Mouse (Mus musculus): Measurements from ENCODE around the gene Gm49366. TPM values are rescaled to one million over a fixed set of nuclear protein-coding genes. Genes with fewer than 3 reads are reported as not detected.
"Not testable (repeated sequence)": the region's sequence is repeated elsewhere in the genome, so short reads cannot be mapped to it uniquely, and the experiment has no call there.

The Gm49366 gene
- polyA plus RNA-seq, 1 experiment from 2014 or later, result not detected

DNA sequence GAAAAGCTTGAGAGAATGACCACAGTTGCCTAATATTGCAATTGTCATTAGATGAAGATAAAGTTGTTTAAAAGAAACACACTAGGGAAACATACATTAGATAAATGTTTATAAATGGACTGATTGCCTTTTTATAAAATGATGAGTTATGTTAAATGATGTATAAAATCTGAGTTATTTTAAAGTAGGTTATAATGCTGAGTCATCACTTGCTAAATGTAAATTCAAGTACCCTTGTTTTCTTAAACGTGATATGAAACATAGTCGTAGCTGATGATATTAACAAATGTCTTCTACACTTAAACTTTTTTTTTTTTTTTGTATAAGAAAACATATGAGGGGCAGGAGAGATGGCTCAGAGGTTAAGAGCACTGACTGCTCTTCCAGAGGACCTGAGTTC, 25.1 kb downstream of the Gm49366 start:
- Histone ChIP-seq H3K9ac (replicated peaks; ENCODE audit: low read depth, low read length) (no peak overlapping the region), H3K36me3 (ENCODE audit: control insufficient read depth, insufficient read depth) (no peaks in the 10 kb centered on the region), H3K27me3 (replicated peaks; ENCODE audit: control insufficient read depth, insufficient read depth, low read length) (peaks cover 6% of the 10 kb centered on the region), H3K4me3 (replicated peaks; ENCODE audit: low read length) (no peak overlapping the region), H3K27ac (ENCODE audit: low read length) (no peak overlapping the region), H3K4me1 (replicated peaks; ENCODE audit: control insufficient read depth, insufficient read depth, low read length) (no peaks in the 10 kb centered on the region), H3K9me3 (ENCODE audit: control insufficient read depth, low read length) (no peaks in the 10 kb centered on the region), H3K4me2 (ENCODE audit: low read length) (no peak overlapping the region)
- no peak for ATAC-seq
- WGBS, result 89% methylated on average over 2 of the region's 2 CpGs

DNA sequence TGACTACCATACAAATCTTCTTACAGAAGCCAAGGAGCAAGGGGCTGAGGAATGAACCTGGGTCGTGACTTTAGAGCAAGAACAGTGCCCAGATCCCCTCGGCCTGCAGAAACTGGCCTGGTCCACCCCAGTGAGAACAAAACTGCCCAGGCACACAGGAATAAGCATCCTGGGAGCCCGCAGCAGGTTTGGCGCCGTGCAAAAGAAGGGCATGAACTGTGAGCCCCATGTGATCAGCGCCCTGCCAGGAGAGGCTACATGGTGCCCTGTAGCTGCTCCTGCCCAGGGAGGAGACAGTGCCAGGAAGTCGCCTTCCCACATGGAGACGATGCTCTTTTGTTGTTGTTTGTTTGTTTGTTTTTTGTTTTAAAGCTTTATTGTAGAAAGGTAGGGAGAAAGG, 25.9 kb downstream of the Gm49366 start:
- Histone ChIP-seq H3K36me3 (ENCODE audit: control insufficient read depth, insufficient read depth) (no peaks in the 10 kb centered on the region), H3K9ac (replicated peaks; ENCODE audit: low read depth, low read length) (no peak overlapping the region), H3K27ac (ENCODE audit: low read length) (no peak overlapping the region), H3K9me3 (ENCODE audit: control insufficient read depth, low read length) (no peaks in the 10 kb centered on the region), H3K4me3 (replicated peaks; ENCODE audit: low read length) (no peak overlapping the region), H3K27me3 (replicated peaks; ENCODE audit: control insufficient read depth, insufficient read depth, low read length) (peaks cover 11% of the 10 kb centered on the region), H3K4me2 (ENCODE audit: low read length) (no peak overlapping the region), H3K4me1 (replicated peaks; ENCODE audit: control insufficient read depth, insufficient read depth, low read length) (no peaks in the 10 kb centered on the region)
- 74% methylated on average over 8 of the region's 8 CpGs for WGBS
- ATAC-seq, result no peak

DNA sequence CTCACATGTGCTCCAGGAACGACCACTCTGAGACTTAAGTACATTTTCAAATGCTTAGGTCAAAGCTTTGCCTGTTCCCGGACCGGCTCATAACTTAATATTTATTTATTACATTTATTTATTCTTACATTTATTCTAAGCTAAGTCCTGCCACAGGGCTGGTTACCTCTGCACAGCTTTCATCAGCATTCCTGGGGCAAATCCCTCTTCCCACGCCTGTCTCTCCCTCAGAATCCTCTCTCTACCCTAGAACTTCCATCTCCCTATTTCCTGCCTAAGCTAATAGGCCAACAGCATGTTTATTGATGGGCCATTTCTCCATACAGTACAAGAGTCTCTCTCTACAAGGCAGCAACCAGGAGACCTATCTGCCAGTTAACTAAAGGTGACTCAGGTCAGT, 29.0 kb downstream of the Gm49366 start:
- H3K27ac ChIP-seq (ENCODE audit: low read length), result no peak overlapping the region
- no peak overlapping the region for H3K9ac ChIP-seq (replicated peaks; ENCODE audit: low read depth, low read length)
- no peaks in the 10 kb centered on the region for H3K36me3 ChIP-seq (ENCODE audit: control insufficient read depth, insufficient read depth)
- ATAC-seq, result no peak
- no peaks in the 10 kb centered on the region for H3K9me3 ChIP-seq (ENCODE audit: control insufficient read depth, low read length)
- H3K27me3 ChIP-seq (replicated peaks; ENCODE audit: control insufficient read depth, insufficient read depth, low read length), result peaks cover 11% of the 10 kb centered on the region
- H3K4me2 ChIP-seq (ENCODE audit: low read length), result no peak overlapping the region
- WGBS, result 86% methylated on average over 4 of the region's 4 CpGs
- H3K4me3 ChIP-seq (replicated peaks; ENCODE audit: low read length), result no peak overlapping the region
- H3K4me1 ChIP-seq (replicated peaks; ENCODE audit: control insufficient read depth, insufficient read depth, low read length), result no peaks in the 10 kb centered on the region

DNA sequence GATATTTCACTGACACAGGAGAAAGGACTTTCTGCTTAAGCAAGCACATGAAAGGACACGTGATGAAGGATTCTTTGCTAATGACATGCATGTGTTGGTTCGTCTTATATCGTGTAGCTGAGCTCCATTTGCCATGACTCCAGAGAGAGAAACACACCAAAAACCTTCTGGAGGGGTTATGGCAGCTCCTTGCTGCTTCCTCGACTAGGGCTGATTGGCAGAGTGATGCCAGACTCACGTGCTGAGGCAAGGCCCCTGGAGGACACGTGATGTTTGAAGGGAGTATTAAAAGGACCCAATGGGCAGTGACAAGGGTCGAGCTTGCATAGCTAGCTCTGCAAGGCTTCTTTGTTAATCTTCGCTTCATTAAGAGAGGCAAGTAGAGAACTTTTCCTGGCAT, 29.6 kb downstream of the Gm49366 start:
- no peak overlapping the region for H3K4me2 ChIP-seq (ENCODE audit: low read length)
- no peaks in the 10 kb centered on the region for H3K36me3 ChIP-seq (ENCODE audit: control insufficient read depth, insufficient read depth)
- no peaks in the 10 kb centered on the region for H3K4me1 ChIP-seq (replicated peaks; ENCODE audit: control insufficient read depth, insufficient read depth, low read length)
- H3K27me3 ChIP-seq (replicated peaks; ENCODE audit: control insufficient read depth, insufficient read depth, low read length), result peaks cover 11% of the 10 kb centered on the region
- ATAC-seq, result no peak
- no peaks in the 10 kb centered on the region for H3K9me3 ChIP-seq (ENCODE audit: control insufficient read depth, low read length)
- 50% methylated on average over 8 of the region's 8 CpGs for WGBS
- no peak overlapping the region for H3K27ac ChIP-seq (ENCODE audit: low read length)
- no peak overlapping the region for H3K9ac ChIP-seq (replicated peaks; ENCODE audit: low read depth, low read length)
- H3K4me3 ChIP-seq (replicated peaks; ENCODE audit: low read length), result no peak overlapping the region

DNA sequence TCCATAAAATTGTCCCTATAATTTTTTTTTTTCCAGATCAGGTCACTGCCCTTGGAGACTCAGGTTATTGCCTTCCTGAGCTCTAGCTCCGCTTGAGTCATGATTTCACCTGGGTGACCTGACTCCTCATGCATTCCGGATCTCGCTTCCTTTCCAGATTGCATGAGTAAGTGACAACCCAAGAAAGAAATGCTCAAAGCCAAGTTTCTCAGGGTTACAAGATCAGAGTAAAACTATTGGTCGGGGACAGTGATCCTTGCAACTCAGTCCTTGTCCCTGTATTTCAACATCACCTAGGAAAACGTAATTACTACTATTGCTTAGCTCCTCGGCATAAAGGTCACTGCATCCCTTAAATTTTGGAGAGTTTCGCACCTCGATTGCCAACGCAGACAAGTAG, 30.3 kb downstream of the Gm49366 start, which contains the start of gene Acot5:
Gene Acot5 (plus strand): TSS at position 340 of the 400 bp plus-strand sequence.
- WGBS, result 55% methylated on average over 9 of the region's 9 CpGs
- no peaks in the 10 kb centered on the region for H3K4me1 ChIP-seq (replicated peaks; ENCODE audit: control insufficient read depth, insufficient read depth, low read length)
- no peaks in the 10 kb centered on the region for H3K9me3 ChIP-seq (ENCODE audit: control insufficient read depth, low read length)
- ATAC-seq, result no peak
- H3K4me3 ChIP-seq (replicated peaks; ENCODE audit: low read length), result peak within 1 kb of the TSS; percentile 45
- H3K4me2 ChIP-seq (ENCODE audit: low read length), result peak within 1 kb of the TSS; percentile 59
- H3K27ac ChIP-seq (ENCODE audit: low read length), result no peak within 1 kb of the TSS
- H3K9ac ChIP-seq (replicated peaks; ENCODE audit: low read depth, low read length), result peak within 1 kb of the TSS; percentile 37; the same call in 1 of the 2 replicates
- H3K36me3 ChIP-seq (ENCODE audit: control insufficient read depth, insufficient read depth), result no peaks in the 10 kb centered on the region
- peaks cover 11% of the 10 kb centered on the region for H3K27me3 ChIP-seq (replicated peaks; ENCODE audit: control insufficient read depth, insufficient read depth, low read length)

DNA sequence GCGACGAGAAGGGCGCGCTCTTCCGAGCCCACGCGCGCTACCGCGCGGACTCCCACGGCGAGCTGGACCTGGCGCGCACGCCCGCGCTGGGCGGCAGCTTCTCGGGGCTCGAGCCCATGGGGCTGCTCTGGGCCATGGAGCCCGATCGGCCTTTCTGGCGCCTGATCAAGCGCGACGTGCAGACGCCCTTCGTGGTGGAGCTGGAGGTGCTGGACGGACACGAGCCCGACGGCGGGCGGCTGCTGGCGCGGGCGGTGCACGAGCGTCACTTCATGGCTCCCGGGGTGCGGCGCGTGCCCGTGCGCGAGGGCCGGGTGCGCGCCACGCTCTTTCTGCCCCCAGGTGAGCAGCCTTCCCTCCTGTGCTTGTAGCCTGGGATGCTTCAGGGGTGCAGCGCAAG, 30.8 kb downstream of the Gm49366 start:
- not testable (repeated sequence) for H3K27ac ChIP-seq (ENCODE audit: low read length); H3K4me1 ChIP-seq (replicated peaks; ENCODE audit: control insufficient read depth, insufficient read depth, low read length); H3K36me3 ChIP-seq (ENCODE audit: control insufficient read depth, insufficient read depth); ATAC-seq; H3K9me3 ChIP-seq (ENCODE audit: control insufficient read depth, low read length)
- 1% methylated on average over 43 of the region's 52 CpGs for WGBS
- peak overlapping the region; percentile 45 for H3K4me3 ChIP-seq (replicated peaks; ENCODE audit: low read length)
- H3K4me2 ChIP-seq (ENCODE audit: low read length), result peak overlapping the region; percentile 59
- H3K27me3 ChIP-seq (replicated peaks; ENCODE audit: control insufficient read depth, insufficient read depth, low read length), result peaks cover 11% of the 10 kb centered on the region
- H3K9ac ChIP-seq (replicated peaks; ENCODE audit: low read depth, low read length), result peak overlapping the region; percentile 37; the same call in 1 of the 2 replicates

DNA sequence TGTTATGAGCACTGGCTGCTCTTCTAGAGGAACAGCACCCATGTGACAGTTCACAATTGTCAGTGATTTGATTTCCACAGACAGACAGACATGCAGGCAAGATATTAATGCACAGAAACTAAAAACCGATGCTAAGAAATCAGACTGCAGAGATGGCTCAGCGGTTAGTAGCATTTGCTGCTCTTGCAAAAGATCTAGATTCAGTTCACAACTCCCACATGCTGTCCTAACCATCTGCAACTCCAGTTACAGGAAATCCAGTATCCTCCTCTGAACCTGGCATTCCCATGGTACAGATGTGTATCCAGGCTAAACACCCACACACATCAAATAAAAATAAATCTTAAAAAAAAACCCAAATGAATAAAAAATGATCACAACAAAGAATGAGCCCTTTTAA, 33.0 kb downstream of the Gm49366 start:
- no peak overlapping the region for H3K27ac ChIP-seq (ENCODE audit: low read length)
- ATAC-seq, result no peak
- H3K4me3 ChIP-seq (replicated peaks; ENCODE audit: low read length), result no peak overlapping the region
- H3K36me3 ChIP-seq (ENCODE audit: control insufficient read depth, insufficient read depth), result no peaks in the 10 kb centered on the region
- no peaks in the 10 kb centered on the region for H3K4me1 ChIP-seq (replicated peaks; ENCODE audit: control insufficient read depth, insufficient read depth, low read length)
- 96% methylated on average over 2 of the region's 2 CpGs for WGBS
- H3K4me2 ChIP-seq (ENCODE audit: low read length), result no peak overlapping the region
- H3K9ac ChIP-seq (replicated peaks; ENCODE audit: low read depth, low read length), result no peak overlapping the region
- H3K27me3 ChIP-seq (replicated peaks; ENCODE audit: control insufficient read depth, insufficient read depth, low read length), result peaks cover 11% of the 10 kb centered on the region
- H3K9me3 ChIP-seq (ENCODE audit: control insufficient read depth, low read length), result no peaks in the 10 kb centered on the region

DNA sequence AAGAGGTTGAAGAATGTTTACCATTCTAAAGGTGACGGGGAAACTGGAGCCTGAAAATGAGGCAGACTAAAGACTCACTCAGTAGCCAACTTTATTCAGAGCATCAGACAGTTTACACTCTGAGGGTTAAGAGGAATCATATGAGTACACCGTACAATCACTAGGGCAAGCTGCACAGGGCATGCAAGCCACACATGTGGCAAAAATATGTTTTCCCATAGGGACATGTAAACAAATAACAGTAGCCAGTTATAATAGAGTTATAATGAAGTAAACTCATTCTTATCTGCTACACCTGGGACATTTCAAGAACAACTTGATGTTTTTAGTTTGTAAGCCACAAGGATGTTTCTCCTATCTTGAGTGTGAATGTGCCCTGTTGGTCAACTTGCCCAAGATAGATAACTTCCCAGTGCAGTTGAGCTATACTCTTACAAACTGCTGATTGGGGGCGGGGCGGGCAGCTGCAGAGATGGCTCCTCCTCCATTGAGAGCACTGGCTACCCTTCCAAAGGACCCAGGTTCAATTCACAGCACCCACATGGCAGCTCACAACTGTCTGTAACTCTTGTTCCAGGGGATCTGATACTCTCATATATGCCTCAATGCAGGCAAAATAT, 38.7 kb downstream of the Gm49366 start:
- no peaks in the 10 kb centered on the region for H3K36me3 ChIP-seq (ENCODE audit: control insufficient read depth, insufficient read depth)
- no peak overlapping the region for H3K27ac ChIP-seq (ENCODE audit: low read length)
- no peak for ATAC-seq
- no peak overlapping the region for H3K9ac ChIP-seq (replicated peaks; ENCODE audit: low read depth, low read length)
- no peak overlapping the region for H3K4me3 ChIP-seq (replicated peaks; ENCODE audit: low read length)
- H3K4me2 ChIP-seq (ENCODE audit: low read length), result no peak overlapping the region
- 89% methylated on average over 4 of the region's 4 CpGs for WGBS
- H3K4me1 ChIP-seq (replicated peaks; ENCODE audit: control insufficient read depth, insufficient read depth, low read length), result no peaks in the 10 kb centered on the region
- no peaks in the 10 kb centered on the region for H3K27me3 ChIP-seq (replicated peaks; ENCODE audit: control insufficient read depth, insufficient read depth, low read length)
- no peaks in the 10 kb centered on the region for H3K9me3 ChIP-seq (ENCODE audit: control insufficient read depth, low read length)

DNA sequence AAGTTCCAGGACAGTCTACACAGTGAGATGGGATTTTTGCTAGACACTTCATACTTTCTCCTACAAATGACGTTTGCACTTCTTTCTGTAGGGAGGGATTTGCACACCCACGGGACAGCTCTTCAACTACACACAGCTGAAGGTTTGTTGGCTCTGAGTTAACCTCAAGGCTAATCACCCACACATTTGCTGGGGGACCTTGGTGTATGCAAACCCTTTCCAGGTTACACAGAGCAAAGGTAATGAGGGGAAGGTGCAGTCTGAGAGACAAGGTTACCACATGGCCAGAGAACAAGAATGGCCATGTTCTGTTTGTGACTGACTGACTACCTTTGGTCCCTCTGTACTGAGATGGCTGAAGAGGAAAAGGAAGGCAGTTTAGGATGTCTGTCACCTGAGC, 45.1 kb downstream of the Gm49366 start:
- no peak overlapping the region for H3K4me3 ChIP-seq (replicated peaks; ENCODE audit: low read length)
- ATAC-seq, result no peak
- no peaks in the 10 kb centered on the region for H3K4me1 ChIP-seq (replicated peaks; ENCODE audit: control insufficient read depth, insufficient read depth, low read length)
- H3K9ac ChIP-seq (replicated peaks; ENCODE audit: low read depth, low read length), result no peak overlapping the region
- no peak overlapping the region for H3K27ac ChIP-seq (ENCODE audit: low read length)
- 93% methylated on average over 2 of the region's 2 CpGs for WGBS
- H3K4me2 ChIP-seq (ENCODE audit: low read length), result no peak overlapping the region
- no peaks in the 10 kb centered on the region for H3K36me3 ChIP-seq (ENCODE audit: control insufficient read depth, insufficient read depth)
- no peaks in the 10 kb centered on the region for H3K27me3 ChIP-seq (replicated peaks; ENCODE audit: control insufficient read depth, insufficient read depth, low read length)
- H3K9me3 ChIP-seq (ENCODE audit: control insufficient read depth, low read length), result no peaks in the 10 kb centered on the region

DNA sequence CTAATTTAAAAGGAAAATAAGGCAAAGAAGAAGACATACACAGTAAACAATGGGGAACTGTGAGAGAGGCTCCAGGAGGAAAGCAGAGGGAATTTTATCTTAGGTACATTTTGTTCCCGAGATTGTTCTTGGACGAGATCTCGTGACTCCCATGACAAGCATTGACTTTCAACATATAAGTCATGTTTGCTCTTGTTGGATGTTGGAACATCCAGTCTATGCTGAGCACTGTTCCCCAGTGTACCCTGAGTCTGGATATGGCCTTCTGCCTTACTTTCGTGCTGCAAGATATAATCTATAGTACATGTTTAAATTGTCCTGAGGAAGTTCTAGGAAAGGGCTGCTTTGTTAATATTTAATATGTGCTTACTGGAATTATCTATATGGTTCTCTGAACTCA, 45.8 kb downstream of the Gm49366 start:
- H3K27ac ChIP-seq (ENCODE audit: low read length), result no peak overlapping the region
- 89% methylated on average over 4 of the region's 4 CpGs for WGBS

More for the DNA sequence above, 45.8 kb downstream of the Gm49366 start:
- H3K9ac ChIP-seq (replicated peaks; ENCODE audit: low read depth, low read length), result no peak overlapping the region
- H3K4me3 ChIP-seq (replicated peaks; ENCODE audit: low read length), result no peak overlapping the region
- no peak overlapping the region for H3K4me2 ChIP-seq (ENCODE audit: low read length)
- H3K27me3 ChIP-seq (replicated peaks; ENCODE audit: control insufficient read depth, insufficient read depth, low read length), result no peaks in the 10 kb centered on the region
- H3K36me3 ChIP-seq (ENCODE audit: control insufficient read depth, insufficient read depth), result no peaks in the 10 kb centered on the region
- no peaks in the 10 kb centered on the region for H3K9me3 ChIP-seq (ENCODE audit: control insufficient read depth, low read length)
- no peaks in the 10 kb centered on the region for H3K4me1 ChIP-seq (replicated peaks; ENCODE audit: control insufficient read depth, insufficient read depth, low read length)
- ATAC-seq, result no peak
